Mouse (Mus musculus) NIH3T3 (cell line): ENCODE measurements around the gene Gm5737.

Experiments used
- DNase-seq: peaks from one replicate; pipeline ENCODE4 v3.0.0-alpha.2; 2012; ENCODE audit warnings: low read depth

The Gm5737 gene

DNA sequence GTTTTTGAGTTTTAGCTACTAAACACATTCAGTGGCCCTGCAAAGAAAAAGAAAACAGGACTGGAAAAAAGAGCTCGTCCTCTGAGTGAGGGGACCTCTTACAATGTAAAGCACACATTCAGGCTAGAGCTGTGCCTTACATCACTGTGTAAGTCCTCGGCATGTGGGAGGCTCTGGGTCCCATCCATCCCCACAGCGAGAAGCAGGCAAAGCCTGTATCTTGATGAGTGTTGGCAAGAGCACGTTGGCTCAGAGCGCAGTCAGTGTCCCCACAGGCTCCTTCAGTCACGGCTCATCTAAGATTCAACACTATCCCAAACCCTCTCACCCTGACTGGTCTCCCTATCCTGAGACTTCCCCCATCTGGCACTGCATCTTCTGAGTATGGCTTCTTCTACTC, 66.1 kb downstream of the Gm5737 start:
- no peak for DNase-seq

DNA sequence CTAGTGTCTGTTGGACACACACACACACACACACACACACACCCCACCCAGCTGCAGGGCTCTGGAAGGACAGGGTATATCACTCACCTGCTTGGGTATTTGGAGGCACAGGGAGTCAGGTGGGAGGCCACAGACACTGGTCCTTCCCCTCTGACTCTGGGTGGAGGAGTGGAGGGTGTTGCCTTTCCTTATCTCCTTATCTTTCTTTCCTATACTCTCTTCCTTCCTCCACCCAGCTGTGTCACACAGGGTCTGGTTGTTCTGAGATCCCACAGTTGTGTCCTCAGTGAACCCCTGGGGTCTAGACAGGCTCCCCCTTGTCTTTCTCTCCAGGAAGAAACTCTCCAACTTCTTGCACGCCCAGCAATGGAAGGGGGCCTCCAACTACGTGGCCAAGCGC, 67.8 kb downstream of the Gm5737 start:
- no peak for DNase-seq

DNA sequence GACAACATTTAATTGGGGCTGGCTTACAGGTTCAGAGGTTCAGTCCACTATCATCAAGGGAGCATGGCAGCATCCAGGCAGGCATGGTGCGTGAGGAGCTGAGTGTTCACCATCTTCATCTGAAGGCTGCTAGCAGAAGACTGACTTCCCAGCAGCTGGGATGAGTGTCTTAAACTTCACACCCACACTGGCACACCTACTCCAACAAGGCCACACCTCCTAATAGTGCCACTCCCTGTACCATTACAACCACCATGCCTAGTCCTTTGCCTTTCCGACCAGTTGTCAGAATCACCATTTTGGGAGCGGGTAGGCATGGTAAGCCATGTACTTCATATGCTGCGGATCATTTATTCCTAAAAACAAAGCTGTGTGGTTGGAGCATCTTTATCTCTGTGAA, 68.6 kb downstream of the Gm5737 start:
- no peak for DNase-seq
